Mouse (Mus musculus) megakaryocyte, embryonic 14.5 days (primary cell): ENCODE measurements around the gene Fbrsl1.

Source experiments
- FLI1 ChIP-seq: IDR thresholded peaks from 2 replicates; pipeline ENCODE4 v1.6.1; 2012; ENCODE audit warnings: low read length, inconsistent platforms, mixed read lengths
- GATA1 ChIP-seq: IDR thresholded peaks from 3 replicates; pipeline ENCODE4 v1.6.1; 2012; ENCODE audit warnings: mixed read lengths, low read length, inconsistent platforms, borderline replicate concordance

DNA sequence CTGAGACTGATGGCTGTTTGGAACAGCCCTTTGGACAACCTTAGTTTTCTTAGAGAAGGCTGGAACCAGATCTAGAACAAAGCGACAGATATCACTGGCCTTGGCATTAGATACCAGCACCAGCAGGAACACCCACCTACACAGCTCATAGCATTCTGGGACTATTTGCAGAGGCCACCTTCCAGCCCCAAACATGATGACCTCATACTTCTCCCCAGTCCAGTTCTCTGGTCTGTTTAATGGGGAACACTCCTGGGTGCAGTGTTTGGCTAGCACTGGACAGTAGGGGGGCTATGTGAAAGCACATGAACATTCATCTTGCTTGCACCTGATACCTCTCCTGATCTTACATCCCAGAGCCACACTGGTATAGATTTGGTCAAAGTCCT is 29.8 kb downstream of the Fbrsl1 start:
- no peak for TF ChIP-seq GATA1
- TF ChIP-seq FLI1, result no peak
